Mouse (Mus musculus) limb, embryonic 14.5 days (tissue): ENCODE results near the gene Lhfpl2. TPM values are rescaled to one million over a fixed set of nuclear protein-coding genes. Genes with fewer than 3 reads are reported as not detected.

Source experiments
- ATAC-seq: fragments of 200-750 bp; cut with Nextera tagmentation; 2 replicates; pipeline ENCODE4 v1.8.0; 2017; ENCODE audit warnings: low read depth, moderate number of reproducible peaks, moderate TSS enrichment; ENCODE audit not compliant: low FRiP score
- DNase-seq: peaks from one replicate; pipeline ENCODE4 v3.0.0-alpha.2; 2015; ENCODE audit warnings: low spot score
- H3K27ac ChIP-seq: fragments of 300-500 bp; sonication (generic); replicated peaks from 2 replicates; pipeline ENCODE4 v1.5.1; 2014; ENCODE audit warnings: low read depth, mild to moderate bottlenecking, low read length, moderate library complexity, mixed read lengths
- H3K27me3 ChIP-seq: fragments of 300-500 bp; sonication (generic); 2 replicates; pipeline ENCODE4 v1.6.1; 2014; ENCODE audit warnings: low read length, mixed read lengths; ENCODE audit not compliant: control insufficient read depth, insufficient read depth
- H3K36me3 ChIP-seq: fragments of 300-500 bp; sonication (generic); 2 replicates; pipeline ENCODE4 v1.6.1; 2014; ENCODE audit warnings: mild to moderate bottlenecking, low read length, moderate library complexity, mixed read lengths; ENCODE audit not compliant: control insufficient read depth, insufficient read depth
- H3K4me1 ChIP-seq: fragments of 300-500 bp; sonication (generic); 2 replicates; pipeline ENCODE4 v1.6.1; 2014; ENCODE audit warnings: antibody characterized with exemption, low read length, mixed read lengths; ENCODE audit not compliant: control insufficient read depth, insufficient read depth
- H3K4me2 ChIP-seq: fragments of 300-500 bp; sonication (generic); replicated peaks from 2 replicates; pipeline ENCODE4 v1.6.1; 2014; ENCODE audit warnings: low read depth, mild to moderate bottlenecking, low read length, moderate library complexity; ENCODE audit not compliant: severe bottlenecking
- H3K4me3 ChIP-seq: fragments of 300-500 bp; sonication (generic); replicated peaks from 2 replicates; pipeline ENCODE4 v1.5.1; 2014; ENCODE audit warnings: low read length
- H3K9ac ChIP-seq: fragments of 300-500 bp; sonication (generic); 2 replicates; pipeline ENCODE4 v1.6.1; 2014; ENCODE audit warnings: mild to moderate bottlenecking, low read depth, low read length, moderate library complexity; ENCODE audit not compliant: severe bottlenecking
- H3K9me3 ChIP-seq: fragments of 300-500 bp; sonication (generic); 2 replicates; pipeline ENCODE4 v1.6.1; 2016; ENCODE audit warnings: low read length; ENCODE audit not compliant: control insufficient read depth
- POLR2A ChIP-seq: fragments of 200-500 bp; IDR thresholded peaks from 2 replicates; pipeline ENCODE4 v1.8.0; 2012; ENCODE audit warnings: inconsistent platforms, mild to moderate bottlenecking, moderate library complexity, borderline replicate concordance; ENCODE audit not compliant: insufficient read depth, insufficient read length; ENCODE audit errors: extremely low read depth
- WGBS: fragments of 180-500 bp; shearing (Covaris S2); extraction: QIAGEN DNeasy Blood & Tissue Kit; methylation state at CpG from one replicate; pipeline ENCODE4 v1.1.7; 2014; 5-methylcytosine and 5-hydroxymethylcytosine counted together
- polyA plus RNA-seq, 2 experiments: library from polyadenylated mRNA; depleted of rRNA in 1 of 2; stranded (reverse) in 1 of 2; unstranded in 1 of 2; fragments of >200 nt; fragmentation: Nextera tagmentation in 1 of 2; extraction: Ambion mirVana in 1 of 2; gene quantifications; 2 replicates each; pipeline versions ENCODE4 v1.2.1 to v1.2.3; 2012 to 2014

Lhfpl2 gene
- polyA plus RNA-seq, 2 experiments = 60.5 to 69.4 TPM

DNA sequence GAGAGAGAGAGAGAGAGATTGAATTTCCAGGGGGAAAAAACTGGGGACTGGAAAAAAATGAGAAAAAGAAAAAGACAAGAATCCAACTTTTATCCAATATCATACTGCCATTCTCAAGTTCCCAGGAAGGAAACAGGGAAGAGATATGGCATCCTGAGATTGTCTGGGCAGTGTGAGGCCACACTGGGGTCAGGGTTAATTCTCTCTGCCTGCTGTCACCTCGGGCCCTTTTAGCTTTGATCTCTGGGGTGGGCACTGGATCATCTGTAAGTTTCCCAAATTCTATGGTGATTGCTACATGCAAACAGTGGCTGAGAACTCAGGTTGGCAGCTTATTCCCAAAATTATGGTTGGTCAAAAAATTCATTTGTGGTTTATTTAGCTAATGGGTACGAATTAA, 33.8 kb downstream of the Lhfpl2 start:
- no peak overlapping the region for H3K4me2 ChIP-seq
- no peaks in the 10 kb centered on the region for H3K27me3 ChIP-seq
- DNase-seq (no peak), ATAC-seq (no peak)
- H3K9ac ChIP-seq = no peak overlapping the region
- H3K9me3 ChIP-seq = no peaks in the 10 kb centered on the region
- no peak overlapping the region for H3K4me3 ChIP-seq
- no peaks in the 10 kb centered on the region for H3K36me3 ChIP-seq
- H3K27ac ChIP-seq = no peak overlapping the region
- WGBS = 50% methylated on average over 2 of the region's 2 CpGs
- H3K4me1 ChIP-seq = peaks cover 15% of the 10 kb centered on the region
- no peak for TF ChIP-seq POLR2A

- DNase-seq = no peak
- no peak for ATAC-seq
- Histone ChIP-seq H3K4me2 (no peak overlapping the region), H3K4me3 (no peak overlapping the region), H3K9me3 (no peaks in the 10 kb centered on the region), H3K36me3 (no peaks in the 10 kb centered on the region), H3K27ac (no peak overlapping the region), H3K9ac (no peak overlapping the region), H3K27me3 (no peaks in the 10 kb centered on the region), H3K4me1 (0 out of 2 replicates have a peak, but pooled peaks cover 10% of the 10 kb centered on the region)
- no peak for TF ChIP-seq POLR2A
- 77% methylated on average over 4 of the region's 4 CpGs for WGBS
Observed at GRCm38 (mm10) chr13:94094176-94094575, 36.6 kb downstream of the Lhfpl2 start.

- 0 out of 2 replicates have a peak, but pooled peaks cover 10% of the 10 kb centered on the region for H3K4me1 ChIP-seq
- TF ChIP-seq POLR2A = no peak
- 73% methylated on average over 3 of the region's 3 CpGs for WGBS
Observed at GRCm38 (mm10) chr13:94094625-94095024, 37.0 kb downstream of the Lhfpl2 start.

DNA sequence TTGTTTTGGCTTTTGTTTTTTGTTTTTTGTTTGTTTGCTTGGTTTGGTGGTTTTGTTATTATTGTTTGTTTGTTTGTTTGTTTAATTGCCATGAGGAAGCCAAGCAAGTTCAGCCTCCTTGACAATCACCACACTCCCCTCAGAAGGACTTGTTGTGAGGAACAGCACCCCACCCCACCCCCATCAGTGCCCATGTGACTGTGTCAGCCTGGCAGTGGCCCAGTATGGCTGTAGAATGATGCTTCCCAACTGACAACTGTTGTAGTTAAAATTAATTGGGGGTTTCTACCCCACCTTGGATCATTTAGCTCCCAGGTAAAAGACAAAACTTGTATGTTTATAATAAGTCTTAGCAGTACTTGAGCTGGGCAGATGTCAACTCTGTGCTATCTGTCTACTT, 37.6 kb downstream of the Lhfpl2 start:
- ATAC-seq (no peak), DNase-seq (no peak)
- Histone ChIP-seq H3K4me2 (no peak overlapping the region), H3K36me3 (no peaks in the 10 kb centered on the region), H3K9me3 (no peaks in the 10 kb centered on the region), H3K27me3 (no peaks in the 10 kb centered on the region), H3K27ac (no peak overlapping the region), H3K4me3 (no peak overlapping the region), H3K9ac (no peak overlapping the region), H3K4me1 (peaks cover 15% of the 10 kb centered on the region; the same call in 1 of the 2 replicates)
- no peak for TF ChIP-seq POLR2A

More at GRCm38 (mm10) chr13:94094625-94095024, 37.0 kb downstream of the Lhfpl2 start:
- Histone ChIP-seq H3K4me2 (no peak overlapping the region), H3K9me3 (no peaks in the 10 kb centered on the region), H3K27me3 (no peaks in the 10 kb centered on the region), H3K9ac (no peak overlapping the region), H3K36me3 (no peaks in the 10 kb centered on the region), H3K27ac (no peak overlapping the region), H3K4me3 (no peak overlapping the region)
- ATAC-seq = no peak
- DNase-seq = no peak

- no peak for TF ChIP-seq POLR2A
- no peak overlapping the region for H3K4me2 ChIP-seq
- no peak overlapping the region for H3K27ac ChIP-seq
Observed at GRCm38 (mm10) chr13:94097667-94098066, 40.1 kb downstream of the Lhfpl2 start.

More at GRCm38 (mm10) chr13:94097667-94098066, 40.1 kb downstream of the Lhfpl2 start:
- Histone ChIP-seq H3K36me3 (no peaks in the 10 kb centered on the region), H3K9me3 (no peaks in the 10 kb centered on the region), H3K27me3 (no peaks in the 10 kb centered on the region), H3K4me1 (peaks cover 23% of the 10 kb centered on the region), H3K4me3 (no peak overlapping the region), H3K9ac (no peak overlapping the region)
- DNase-seq (no peak), ATAC-seq (no peak)
- 64% methylated on average over 2 of the region's 2 CpGs for WGBS
